ENCODE assay signal across 20 mouse cellular contexts in the genomic region with DNA sequence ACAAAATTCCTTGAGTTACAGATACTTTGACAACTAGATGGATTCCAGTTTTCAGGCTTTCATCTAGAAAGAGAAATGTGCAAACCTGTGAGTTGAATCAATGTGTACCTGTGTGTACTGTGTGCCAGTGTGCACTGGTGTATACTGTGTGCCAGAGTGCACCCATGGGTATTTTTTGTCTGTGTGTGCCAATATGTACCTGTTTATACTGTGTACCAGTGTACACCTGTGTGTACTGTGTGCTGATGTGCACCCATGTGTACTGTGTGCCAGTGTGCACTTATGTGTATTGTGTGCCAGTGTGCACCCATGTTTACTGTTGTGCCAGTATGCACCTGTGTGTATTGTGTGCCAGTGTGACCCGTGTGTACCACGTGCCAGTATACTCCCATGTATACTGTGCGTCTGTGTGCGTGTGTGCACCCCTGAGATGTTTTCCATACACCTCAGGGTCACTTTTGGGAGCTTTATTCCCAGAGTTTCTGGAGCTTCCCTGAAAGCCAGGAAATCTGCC.
A peak's percentile ranks its signal among the peaks of the same experiment; 100 is the strongest.
DNase-seq lines count a peak whose midpoint lies in the region; ATAC-seq and TF ChIP-seq lines count a peak whose summit lies in the region.
"Had no signal": no experiment of that assay in that cellular context is flagged by ENCODE, and none has a peak within 500 bp of the region (broad histone marks: within the 10 kb centered on the region; RNA-seq: fewer than 3 reads in every experiment).

No protein-coding gene starts in this region.

- 0 out of 2 replicates have a peak, but pooled peaks have one; percentile 24 for ATAC-seq in forebrain, embryonic 11.5 days (replicated peaks; ENCODE audit: low FRiP score)
- no peak for ATAC-seq in forebrain, postnatal 0 days
- ATAC-seq in hindbrain, embryonic 14.5 days (ENCODE audit: low FRiP score) = 0 out of 2 replicates have a peak, but pooled peaks have one; percentile 34
- no peak for ATAC-seq in hindbrain, embryonic 16.5 days
- ATAC-seq in midbrain, embryonic 11.5 days (ENCODE audit: low FRiP score) = 0 out of 2 replicates have a peak, but pooled peaks have one; percentile 11
- ATAC-seq in midbrain, embryonic 16.5 days = no peak

- no peaks in the 10 kb centered on the region for H3K27me3 ChIP-seq in forebrain, embryonic 11.5 days (ENCODE audit: control insufficient read depth, insufficient read depth, low read length)
- H3K27me3 ChIP-seq in forebrain, postnatal 0 days (ENCODE audit: insufficient read depth, low read length) = no peaks in the 10 kb centered on the region
- no peaks in the 10 kb centered on the region for H3K27me3 ChIP-seq in hindbrain, embryonic 14.5 days (ENCODE audit: control insufficient read depth, insufficient read depth, low read length)
- H3K27me3 ChIP-seq in hindbrain, embryonic 16.5 days (replicated peaks; ENCODE audit: control insufficient read depth, insufficient read depth, low read length) = no peaks in the 10 kb centered on the region
- no peaks in the 10 kb centered on the region for H3K27me3 ChIP-seq in midbrain, embryonic 11.5 days (ENCODE audit: control insufficient read depth, insufficient read depth, low read length)
- H3K27me3 ChIP-seq in midbrain, embryonic 16.5 days (ENCODE audit: control insufficient read depth, insufficient read depth, low read depth, low read length) = no peaks in the 10 kb centered on the region
- H3K27me3 ChIP-seq in MEL (ENCODE audit: control insufficient read depth in 1 of 2, insufficient read depth in 2 of 2, low read length in 2 of 2) = no peaks in the 10 kb centered on the region
- H3K27me3 ChIP-seq: embryonic facial prominence, embryonic 15.5 days; heart, embryonic 12.5 days; hindbrain, embryonic 15.5 days had no signal

- TF ChIP-seq POLR2A in MEL (IDR thresholded peaks at IDR 0.05; ENCODE audit: control insufficient read depth in 1 of 2, insufficient read depth in 1 of 2, low read depth in 1 of 2, low read length in 2 of 2, poor library complexity in 1 of 2) = no peak

- TF ChIP-seq EP300 in MEL (IDR thresholded peaks at IDR 0.05; ENCODE audit: low read depth in 1 of 2, low read length in 2 of 2) = no peak

- H3K9ac ChIP-seq in forebrain, embryonic 11.5 days (ENCODE audit: low read length) = no peak overlapping the region
- H3K9ac ChIP-seq in forebrain, postnatal 0 days = no peak overlapping the region
- H3K9ac ChIP-seq in hindbrain, embryonic 14.5 days = no peak overlapping the region
- no peak overlapping the region for H3K9ac ChIP-seq in hindbrain, embryonic 16.5 days (ENCODE audit: low read depth, low read length)
- H3K9ac ChIP-seq in midbrain, embryonic 11.5 days (ENCODE audit: low read length) = no peak overlapping the region
- no peak overlapping the region for H3K9ac ChIP-seq in midbrain, embryonic 16.5 days (ENCODE audit: low read depth, low read length)
- H3K9ac ChIP-seq in MEL (ENCODE audit: control insufficient read depth, low read depth, low read length, poor library complexity, severe bottlenecking) = no peak overlapping the region
- H3K9ac ChIP-seq: embryonic facial prominence, embryonic 15.5 days; heart, embryonic 12.5 days; hindbrain, embryonic 15.5 days had no signal

- no peak for TF ChIP-seq RAD21 in MEL (IDR thresholded peaks at IDR 0.05; ENCODE audit: low read depth, low read length)

- no peak for DNase-seq in forebrain, embryonic 11.5 days (ENCODE audit: low spot score)
- no peak for DNase-seq in forebrain, postnatal 0 days
- DNase-seq in hindbrain, embryonic 14.5 days (ENCODE audit: low spot score) = no peak
- no peak for DNase-seq in midbrain, embryonic 11.5 days (ENCODE audit: low spot score, missing footprints)
- no peak for DNase-seq in MEL (ENCODE audit: low read depth, low spot score)
- no peak for DNase-seq in Muller cell, postnatal 12 days (ENCODE audit: inconsistent ontology term)
- DNase-seq: adrenal gland, adult 2 months; adrenal gland, postnatal 25 days; cerebellum, adult 18-20 months; cerebellum, adult 9-11 months; cerebellum, postnatal 36 days; gastrocnemius, adult 2 months; gastrocnemius, postnatal 25 days had no signal

- H3K9me3 ChIP-seq in forebrain, embryonic 11.5 days (ENCODE audit: control insufficient read depth, low read length) = no peaks in the 10 kb centered on the region
- H3K9me3 ChIP-seq in forebrain, postnatal 0 days (ENCODE audit: low read length) = no peaks in the 10 kb centered on the region
- no peaks in the 10 kb centered on the region for H3K9me3 ChIP-seq in hindbrain, embryonic 14.5 days (ENCODE audit: control insufficient read depth, low read length)
- H3K9me3 ChIP-seq in hindbrain, embryonic 16.5 days (ENCODE audit: control insufficient read depth, low read length) = no peaks in the 10 kb centered on the region
- H3K9me3 ChIP-seq in midbrain, embryonic 11.5 days (ENCODE audit: control insufficient read depth, low read length) = no peaks in the 10 kb centered on the region
- no peaks in the 10 kb centered on the region for H3K9me3 ChIP-seq in midbrain, embryonic 16.5 days (replicated peaks; ENCODE audit: control insufficient read depth, low read length, poor library complexity, severe bottlenecking)
- H3K9me3 ChIP-seq in MEL (replicated peaks; ENCODE audit: insufficient read depth, low read length) = no peaks in the 10 kb centered on the region
- H3K9me3 ChIP-seq: embryonic facial prominence, embryonic 15.5 days; forebrain, embryonic 10.5 days; heart, embryonic 12.5 days; hindbrain, embryonic 15.5 days had no signal

- no peaks in the 10 kb centered on the region for H3K79me2 ChIP-seq in MEL (ENCODE audit: control insufficient read depth, insufficient read depth, low read length, poor library complexity)

- H3K4me3 ChIP-seq in forebrain, embryonic 11.5 days (ENCODE audit: low read depth, low read length) = no peak overlapping the region
- no peak overlapping the region for H3K4me3 ChIP-seq in forebrain, postnatal 0 days (ENCODE audit: low read depth, low read length)
- no peak overlapping the region for H3K4me3 ChIP-seq in hindbrain, embryonic 14.5 days (replicated peaks; ENCODE audit: low read length)
- H3K4me3 ChIP-seq in hindbrain, embryonic 16.5 days (ENCODE audit: low read length) = no peak overlapping the region
- H3K4me3 ChIP-seq in midbrain, embryonic 11.5 days (ENCODE audit: low read depth, low read length) = no peak overlapping the region
- H3K4me3 ChIP-seq in midbrain, embryonic 16.5 days (ENCODE audit: low read depth, low read length) = no peak overlapping the region
- H3K4me3 ChIP-seq in MEL (ENCODE audit: control insufficient read depth in 1 of 2, insufficient read depth in 1 of 2, low read depth in 2 of 2, low read length in 2 of 2) = no peak overlapping the region
- H3K4me3 ChIP-seq: embryonic facial prominence, embryonic 15.5 days; erythroblast, embryonic 14.5 days; forebrain, embryonic 10.5 days; gastrocnemius, adult 2 months; heart, embryonic 12.5 days; hindbrain, embryonic 15.5 days had no signal

- H3K4me1 ChIP-seq in forebrain, embryonic 11.5 days (replicated peaks; ENCODE audit: control insufficient read depth, insufficient read depth, low read length) = no peaks in the 10 kb centered on the region
- no peaks in the 10 kb centered on the region for H3K4me1 ChIP-seq in forebrain, postnatal 0 days (ENCODE audit: insufficient read depth)
- H3K4me1 ChIP-seq in hindbrain, embryonic 14.5 days (replicated peaks; ENCODE audit: control insufficient read depth, insufficient read depth, low read length) = no peaks in the 10 kb centered on the region
- H3K4me1 ChIP-seq in hindbrain, embryonic 16.5 days (ENCODE audit: control insufficient read depth, insufficient read depth, low read depth, low read length) = no peaks in the 10 kb centered on the region
- no peaks in the 10 kb centered on the region for H3K4me1 ChIP-seq in midbrain, embryonic 11.5 days (ENCODE audit: control insufficient read depth, insufficient read depth, low read length)
- no peaks in the 10 kb centered on the region for H3K4me1 ChIP-seq in midbrain, embryonic 16.5 days (ENCODE audit: control insufficient read depth, insufficient read depth, low read length)
- no peaks in the 10 kb centered on the region for H3K4me1 ChIP-seq in MEL (ENCODE audit: control insufficient read depth in 1 of 2, insufficient read depth in 2 of 2, low read length in 2 of 2)
- H3K4me1 ChIP-seq: embryonic facial prominence, embryonic 15.5 days; heart, embryonic 12.5 days had no signal

- no peak for TF ChIP-seq CTCF in forebrain, postnatal 0 days (IDR thresholded peaks at IDR 0.05; ENCODE audit: low read depth)
- TF ChIP-seq CTCF in MEL (IDR thresholded peaks at IDR 0.05 in 2 of 3, conservative IDR thresholded peaks at IDR 0.05 in 1 of 3; ENCODE audit: control insufficient read depth in 1 of 3, insufficient read depth in 1 of 3, low read depth in 2 of 3, low read length in 3 of 3, poor library complexity in 1 of 3, severe bottlenecking in 1 of 3) = no peak

- WGBS in forebrain, embryonic 11.5 days = 94% methylated on average over 4 of the region's 4 CpGs
- WGBS in forebrain, postnatal 0 days = 97% methylated on average over 4 of the region's 4 CpGs
- WGBS in hindbrain, embryonic 14.5 days = 96% methylated on average over 4 of the region's 4 CpGs
- WGBS in hindbrain, embryonic 16.5 days = 96% methylated on average over 4 of the region's 4 CpGs
- 90% methylated on average over 4 of the region's 4 CpGs for WGBS in midbrain, embryonic 11.5 days
- WGBS in midbrain, embryonic 16.5 days = 97% methylated on average over 4 of the region's 4 CpGs

- no peak overlapping the region for H3K27ac ChIP-seq in forebrain, embryonic 11.5 days (ENCODE audit: low read depth, low read length)
- no peak overlapping the region for H3K27ac ChIP-seq in forebrain, postnatal 0 days (ENCODE audit: low read depth, low read length)
- H3K27ac ChIP-seq in hindbrain, embryonic 14.5 days = no peak overlapping the region
- H3K27ac ChIP-seq in hindbrain, embryonic 16.5 days (ENCODE audit: low read depth, low read length) = no peak overlapping the region
- H3K27ac ChIP-seq in midbrain, embryonic 11.5 days (ENCODE audit: low read depth, low read length) = no peak overlapping the region
- no peak overlapping the region for H3K27ac ChIP-seq in midbrain, embryonic 16.5 days (ENCODE audit: low read length)
- no peak overlapping the region for H3K27ac ChIP-seq in MEL (ENCODE audit: control insufficient read depth, low read depth, low read length)
- H3K27ac ChIP-seq: embryonic facial prominence, embryonic 15.5 days; forebrain, embryonic 10.5 days; gastrocnemius, adult 2 months; hindbrain, embryonic 15.5 days had no signal

- no peak overlapping the region for H3K4me2 ChIP-seq in forebrain, embryonic 11.5 days (ENCODE audit: low read depth, low read length, severe bottlenecking)
- H3K4me2 ChIP-seq in forebrain, postnatal 0 days (ENCODE audit: low read depth) = no peak overlapping the region
- H3K4me2 ChIP-seq in hindbrain, embryonic 14.5 days (replicated peaks) = no peak overlapping the region
- no peak overlapping the region for H3K4me2 ChIP-seq in hindbrain, embryonic 16.5 days (ENCODE audit: low read length)
- no peak overlapping the region for H3K4me2 ChIP-seq in midbrain, embryonic 11.5 days
- H3K4me2 ChIP-seq in midbrain, embryonic 16.5 days (ENCODE audit: low read length) = no peak overlapping the region
- H3K4me2 ChIP-seq: embryonic facial prominence, embryonic 15.5 days; heart, embryonic 12.5 days; hindbrain, embryonic 15.5 days had no signal

- no peaks in the 10 kb centered on the region for H3K36me3 ChIP-seq in forebrain, embryonic 11.5 days (ENCODE audit: control insufficient read depth, insufficient read depth, low read length)
- no peaks in the 10 kb centered on the region for H3K36me3 ChIP-seq in forebrain, postnatal 0 days (ENCODE audit: insufficient read depth)
- no peaks in the 10 kb centered on the region for H3K36me3 ChIP-seq in hindbrain, embryonic 14.5 days (replicated peaks; ENCODE audit: control insufficient read depth, insufficient read depth)
- H3K36me3 ChIP-seq in hindbrain, embryonic 16.5 days (ENCODE audit: control insufficient read depth, insufficient read depth, low read length) = no peaks in the 10 kb centered on the region
- H3K36me3 ChIP-seq in midbrain, embryonic 11.5 days (ENCODE audit: control insufficient read depth, insufficient read depth, low read length) = no peaks in the 10 kb centered on the region
- H3K36me3 ChIP-seq in midbrain, embryonic 16.5 days (ENCODE audit: control insufficient read depth, insufficient read depth, low read length) = no peaks in the 10 kb centered on the region
- no peaks in the 10 kb centered on the region for H3K36me3 ChIP-seq in MEL (ENCODE audit: control insufficient read depth in 1 of 2, insufficient read depth in 2 of 2, low read length in 2 of 2)
- H3K36me3 ChIP-seq: embryonic facial prominence, embryonic 15.5 days; forebrain, embryonic 10.5 days; heart, embryonic 12.5 days; hindbrain, embryonic 15.5 days had no signal

Comparison
In these comparisons a context has a peak if more than half of its experiments do, and no peak if none do; other contexts are left out.
1. ATAC-seq: peak in forebrain, embryonic 11.5 days (single experiment), hindbrain, embryonic 14.5 days (single experiment) and midbrain, embryonic 11.5 days (single experiment); none in forebrain, postnatal 0 days (single experiment), hindbrain, embryonic 16.5 days (single experiment) and midbrain, embryonic 16.5 days (single experiment).